Mouse (Mus musculus) myocyte (in vitro differentiated cells): ENCODE results near the gene Iqgap3.

Experiments used
- E2F4 ChIP-seq: IDR thresholded peaks from one replicate; pipeline ENCODE4 v1.6.1; 2011; ENCODE audit warnings: mild to moderate bottlenecking, control low read depth, moderate library complexity; ENCODE audit not compliant: insufficient read depth
- MYOD1 ChIP-seq, 3 experiments: IDR thresholded peaks; one replicate each; pipeline ENCODE4 v1.6.1; 2011; ENCODE audit warnings: control low read depth in 2 of 3, low read depth in 2 of 3, mild to moderate bottlenecking in 2 of 3, moderate library complexity in 1 of 3; ENCODE audit not compliant: insufficient read length in 2 of 3, control insufficient read depth in 1 of 3
- POLR2A ChIP-seq: IDR thresholded peaks from one replicate; pipeline ENCODE4 v1.6.1; 2011; ENCODE audit warnings: low read depth, mild to moderate bottlenecking, control low read depth, moderate library complexity; ENCODE audit not compliant: insufficient read length

DNA sequence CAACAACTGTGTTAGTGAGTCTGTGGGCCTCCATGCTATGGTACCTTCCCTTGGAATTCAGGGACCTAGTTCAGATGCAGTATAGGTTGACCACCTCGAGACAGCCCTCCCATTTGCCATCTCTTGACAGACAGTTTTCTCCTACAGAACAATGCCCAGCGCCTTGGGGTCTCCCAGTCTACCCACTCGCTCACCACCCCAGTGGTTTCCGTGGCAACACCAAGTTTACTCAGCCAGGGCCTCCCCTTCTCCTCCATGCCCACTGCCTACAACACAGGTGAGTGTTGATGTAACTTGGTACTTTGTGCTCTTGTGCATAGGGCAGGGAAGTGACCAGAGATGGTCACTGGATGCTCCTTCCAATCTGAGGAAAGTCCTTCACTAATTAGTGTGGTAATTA lies 81.0 kb downstream of the Iqgap3 start:
- no peak for TF ChIP-seq POLR2A
- no peak for TF ChIP-seq E2F4
- TF ChIP-seq MYOD1 (IDR thresholded peaks at IDR 0.05; ENCODE audit: control insufficient read depth in 1 of 3, insufficient read length in 2 of 3, low read depth in 2 of 3), result no peak
